Mouse (Mus musculus): ENCODE measurements at regions not wholly inside any gene's neighbourhood (a gene's known extent, or its start where the extent isn't known, plus 50 kb on each side); places are given as distances from the start of the nearest gene placed in this dataset.

GRCm38 (mm10) chr14:106052585-106053551, 53.1 kb upstream of the Trim52 start:
- no peak for DNase-seq (ENCODE audit: low read depth)
